Mouse (Mus musculus) hindbrain, embryonic 11.5 days (tissue): Measurements from ENCODE around the gene Itgax. TPM values are rescaled to one million over a fixed set of nuclear protein-coding genes. Genes with fewer than 3 reads are reported as not detected.
"Not testable (repeated sequence)": the region's sequence is repeated elsewhere in the genome, so short reads cannot be mapped to it uniquely, and the experiment has no call there.

ENCODE experiments used
- ATAC-seq: fragments of 200-750 bp; cut with Nextera tagmentation; 2 replicates; pipeline ENCODE4 v1.8.0; 2017; ENCODE audit warnings: mild to moderate bottlenecking, moderate TSS enrichment, moderate library complexity; ENCODE audit not compliant: low FRiP score
- DNase-seq: peaks from one replicate; pipeline ENCODE4 v3.0.0-alpha.2; 2015; ENCODE audit warnings: low spot score
- H3K27ac ChIP-seq: fragments of 300-500 bp; sonication (generic); 2 replicates; pipeline ENCODE4 v1.5.1; 2014; ENCODE audit warnings: mild to moderate bottlenecking, low read depth, low read length
- H3K27me3 ChIP-seq: fragments of 300-500 bp; sonication (generic); 2 replicates; pipeline ENCODE4 v1.6.1; 2014; ENCODE audit warnings: mild to moderate bottlenecking, low read length, moderate library complexity, mixed read lengths; ENCODE audit not compliant: control insufficient read depth, insufficient read depth
- H3K36me3 ChIP-seq: fragments of 300-500 bp; sonication (generic); 2 replicates; pipeline ENCODE4 v1.6.1; 2014; ENCODE audit warnings: mild to moderate bottlenecking, low read length, moderate library complexity, mixed read lengths; ENCODE audit not compliant: control insufficient read depth, insufficient read depth
- H3K4me1 ChIP-seq: fragments of 300-500 bp; sonication (generic); replicated peaks from 2 replicates; pipeline ENCODE4 v1.6.1; 2014; ENCODE audit warnings: low read length, mixed read lengths; ENCODE audit not compliant: control insufficient read depth, insufficient read depth
- H3K4me2 ChIP-seq: fragments of 300-500 bp; sonication (generic); replicated peaks from 2 replicates; pipeline ENCODE4 v1.6.1; 2014; ENCODE audit warnings: mild to moderate bottlenecking, low read depth, low read length
- H3K4me3 ChIP-seq: fragments of 300-500 bp; sonication (generic); 2 replicates; pipeline ENCODE4 v1.5.1; 2014; ENCODE audit warnings: low read depth, low read length
- H3K9ac ChIP-seq: fragments of 300-500 bp; sonication (generic); 2 replicates; pipeline ENCODE4 v1.6.1; 2014; ENCODE audit warnings: low read depth, low read length
- H3K9me3 ChIP-seq: fragments of 300-500 bp; sonication (generic); 2 replicates; pipeline ENCODE4 v1.6.1; 2016; ENCODE audit warnings: low read length; ENCODE audit not compliant: control insufficient read depth
- WGBS: fragments of 180-500 bp; shearing (Covaris S2); extraction: QIAGEN DNeasy Blood & Tissue Kit; methylation state at CpG from one replicate; pipeline ENCODE4 v1.1.7; 2014; 5-methylcytosine and 5-hydroxymethylcytosine counted together
- polyA plus RNA-seq: library from polyadenylated mRNA; unstranded; fragments of >200 nt; fragmentation: Nextera tagmentation; extraction: Ambion mirVana; gene quantifications from 2 replicates; pipeline ENCODE4 v1.2.1, GENCODE M21; 2014

Itgax gene
- polyA plus RNA-seq, 1 experiment from 2014 or later, result not detected

GRCm38 (mm10) chr7:128139611-128140010 lies 10.3 kb downstream of the Itgax start:
- Histone ChIP-seq H3K27me3 (no peaks in the 10 kb centered on the region), H3K9me3 (no peaks in the 10 kb centered on the region), H3K4me2 (no peak overlapping the region), H3K4me1 (no peaks in the 10 kb centered on the region), H3K9ac (no peak overlapping the region), H3K4me3 (no peak overlapping the region), H3K27ac (no peak overlapping the region), H3K36me3 (no peaks in the 10 kb centered on the region)
- 91% methylated on average over 6 of the region's 6 CpGs for WGBS
- DNase-seq, result no peak
- ATAC-seq, result no peak

GRCm38 (mm10) chr7:128150970-128151369 lies 21.6 kb downstream of the Itgax start:
- Histone ChIP-seq H3K36me3 (no peaks in the 10 kb centered on the region), H3K4me3 (no peak overlapping the region), H3K9ac (no peak overlapping the region), H3K4me2 (no peak overlapping the region), H3K4me1 (no peaks in the 10 kb centered on the region), H3K27me3 (no peaks in the 10 kb centered on the region), H3K9me3 (no peaks in the 10 kb centered on the region), H3K27ac (no peak overlapping the region)
- no peak for DNase-seq
- no peak for ATAC-seq
- 90% methylated on average over 8 of the region's 8 CpGs for WGBS

- Histone ChIP-seq H3K27ac (no peak within 1 kb of the TSS), H3K27me3 (no peaks in the 10 kb centered on the region), H3K9me3 (no peaks in the 10 kb centered on the region), H3K9ac (no peak within 1 kb of the TSS), H3K4me2 (no peak within 1 kb of the TSS), H3K4me3 (no peak within 1 kb of the TSS), H3K4me1 (no peaks in the 10 kb centered on the region), H3K36me3 (no peaks in the 10 kb centered on the region)
- WGBS, result 93% methylated on average over 21 of the region's 21 CpGs
- ATAC-seq (no peak), DNase-seq (no peak)
These were observed 24.7 kb downstream of the Itgax start, which contains the start of gene Itgad for GRCm38 (mm10) chr7:128154076-128154475. Gene Itgad (plus strand): TSS chr7:128154376.

- Histone ChIP-seq H3K4me3 (no peak overlapping the region), H3K4me2 (no peak overlapping the region), H3K27ac (no peak overlapping the region), H3K4me1 (no peaks in the 10 kb centered on the region), H3K9me3 (no peaks in the 10 kb centered on the region), H3K9ac (no peak overlapping the region), H3K36me3 (no peaks in the 10 kb centered on the region), H3K27me3 (no peaks in the 10 kb centered on the region)
- 78% methylated on average over 10 of the region's 10 CpGs for WGBS
- ATAC-seq (no peak), DNase-seq (no peak)
These were observed 25.6 kb downstream of the Itgax start for GRCm38 (mm10) chr7:128154924-128155323.

DNA sequence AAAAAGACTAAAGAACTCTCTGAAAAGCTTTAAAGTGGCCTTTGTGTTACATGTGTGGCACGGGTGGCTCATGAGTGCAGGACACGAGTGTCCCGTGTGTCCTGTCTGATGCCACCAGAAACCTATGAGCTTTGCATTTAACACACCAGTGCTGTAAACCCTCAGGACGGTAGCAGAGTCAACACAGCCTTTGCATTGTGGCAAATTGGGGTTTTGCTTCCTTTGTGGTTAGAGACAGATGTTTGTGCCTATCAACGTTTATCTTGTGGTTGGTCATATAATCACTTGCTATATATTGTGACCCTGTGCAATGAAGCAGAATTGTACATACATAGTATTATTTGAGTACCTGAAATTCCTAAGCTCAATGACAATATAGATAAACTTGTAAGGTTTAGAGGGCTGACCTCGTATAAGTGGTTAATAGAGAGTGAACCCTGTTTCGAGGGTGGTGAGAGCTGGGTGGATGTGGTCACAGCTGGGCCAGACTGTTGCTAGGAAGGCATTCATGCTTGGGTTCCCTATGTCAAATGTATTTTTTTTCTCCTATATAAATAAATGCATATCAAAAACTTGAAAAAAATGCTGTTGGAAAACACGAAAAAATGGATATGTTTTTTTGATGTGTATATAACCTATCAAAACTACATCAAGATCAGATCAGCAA lies 29.5 kb downstream of the Itgax start:
- WGBS, result 85% methylated on average over 7 of the region's 8 CpGs
- H3K36me3 ChIP-seq, H3K27me3 ChIP-seq: not testable (repeated sequence)

GRCm38 (mm10) chr7:128164001-128164400 lies 34.7 kb downstream of the Itgax start:
- ATAC-seq (no peak), DNase-seq (no peak)
- H3K4me2 ChIP-seq, result no peak overlapping the region
- no peaks in the 10 kb centered on the region for H3K9me3 ChIP-seq
- no peaks in the 10 kb centered on the region for H3K36me3 ChIP-seq
- H3K4me1 ChIP-seq, result no peaks in the 10 kb centered on the region
- no peaks in the 10 kb centered on the region for H3K27me3 ChIP-seq
- no peak overlapping the region for H3K27ac ChIP-seq
- WGBS, result 89% methylated on average over 4 of the region's 4 CpGs
- no peak overlapping the region for H3K9ac ChIP-seq
- H3K4me3 ChIP-seq, result no peak overlapping the region

More for the DNA sequence above, 29.5 kb downstream of the Itgax start:
- not testable (repeated sequence) for ATAC-seq, H3K4me1 ChIP-seq, H3K4me2 ChIP-seq, H3K4me3 ChIP-seq, DNase-seq, H3K9ac ChIP-seq, H3K9me3 ChIP-seq, H3K27ac ChIP-seq

DNA sequence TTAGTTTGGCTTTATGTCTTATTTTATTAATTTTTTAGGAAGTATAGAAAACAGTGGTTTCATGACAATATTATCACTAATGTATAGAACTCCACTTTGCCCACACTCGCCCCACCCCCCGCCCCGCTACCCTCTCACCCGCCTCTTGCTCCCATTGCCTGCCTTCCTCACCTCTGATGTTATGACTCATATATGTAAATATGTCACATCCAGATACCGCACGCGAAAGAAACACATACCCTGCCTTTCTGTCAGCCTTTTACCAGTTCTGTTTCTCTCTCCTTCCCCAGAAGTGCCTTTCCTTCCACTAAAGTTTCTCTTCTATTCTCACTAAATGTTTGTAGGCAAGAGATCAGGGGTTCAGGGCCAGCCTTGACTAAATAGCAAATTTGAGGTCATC lies 37.0 kb downstream of the Itgax start:
- Histone ChIP-seq H3K27ac (no peak overlapping the region), H3K4me3 (no peak overlapping the region), H3K27me3 (no peaks in the 10 kb centered on the region), H3K9me3 (no peaks in the 10 kb centered on the region), H3K36me3 (no peaks in the 10 kb centered on the region), H3K4me2 (no peak overlapping the region), H3K4me1 (no peaks in the 10 kb centered on the region), H3K9ac (no peak overlapping the region)
- no peak for DNase-seq
- WGBS, result 93% methylated on average over 7 of the region's 7 CpGs
- no peak for ATAC-seq

GRCm38 (mm10) chr7:128169996-128170395 lies 40.6 kb downstream of the Itgax start:
- ATAC-seq, result no peak
- H3K4me1 ChIP-seq, result no peaks in the 10 kb centered on the region
- no peak overlapping the region for H3K9ac ChIP-seq
- no peaks in the 10 kb centered on the region for H3K36me3 ChIP-seq
- H3K4me3 ChIP-seq, result no peak overlapping the region
- H3K27ac ChIP-seq, result no peak overlapping the region
- H3K27me3 ChIP-seq, result no peaks in the 10 kb centered on the region
- no peak overlapping the region for H3K4me2 ChIP-seq
- H3K9me3 ChIP-seq, result no peaks in the 10 kb centered on the region
- 78% methylated on average over 3 of the region's 3 CpGs for WGBS
- no peak for DNase-seq

- 71% methylated on average over 2 of the region's 2 CpGs for WGBS
These were observed 49.0 kb downstream of the Itgax start for GRCm38 (mm10) chr7:128178385-128178784.

More at GRCm38 (mm10) chr7:128178385-128178784, 49.0 kb downstream of the Itgax start:
- no peaks in the 10 kb centered on the region for H3K9me3 ChIP-seq
- H3K27ac ChIP-seq, result no peak overlapping the region
- ATAC-seq (no peak), DNase-seq (no peak)
- H3K36me3 ChIP-seq, result no peaks in the 10 kb centered on the region
- H3K4me1 ChIP-seq, result no peaks in the 10 kb centered on the region
- no peak overlapping the region for H3K4me3 ChIP-seq
- no peak overlapping the region for H3K4me2 ChIP-seq
- no peak overlapping the region for H3K9ac ChIP-seq
- H3K27me3 ChIP-seq, result no peaks in the 10 kb centered on the region
